ENCODE assay signal across 11 mouse cellular contexts in genomic region chr6:38967288-38967687, GRCm38 (mm10).
"Had no signal": no experiment of that assay in that cellular context is flagged by ENCODE, and none has a peak within 500 bp of the region (broad histone marks: within the 10 kb centered on the region; RNA-seq: fewer than 3 reads in every experiment).

No protein-coding gene starts in this region.

- H3K27me3 ChIP-seq: kidney, embryonic 15.5 days; lung, embryonic 15.5 days had no signal

- H3K9ac ChIP-seq: kidney, embryonic 15.5 days; lung, embryonic 15.5 days had no signal

- H3K4me1 ChIP-seq: lung, embryonic 15.5 days had no signal

- H3K4me2 ChIP-seq: kidney, embryonic 15.5 days; lung, embryonic 15.5 days had no signal

- DNase-seq: kidney, adult 18-20 months; kidney, postnatal 14 days; left cerebral cortex, postnatal 4 days; lung, postnatal 14 days; right cerebral cortex, adult 18-20 months; right cerebral cortex, postnatal 25 days; thymus, postnatal 4 days had no signal

- H3K9me3 ChIP-seq: kidney, embryonic 15.5 days; lung, embryonic 15.5 days; midbrain, embryonic 10.5 days had no signal

- H3K27ac ChIP-seq: kidney, embryonic 15.5 days; lung, embryonic 15.5 days; midbrain, embryonic 10.5 days had no signal

- H3K4me3 ChIP-seq: kidney, embryonic 15.5 days; lung, embryonic 15.5 days; midbrain, embryonic 10.5 days had no signal

- ATAC-seq: midbrain, embryonic 16.5 days had no signal

- H3K36me3 ChIP-seq: kidney, embryonic 15.5 days; lung, embryonic 15.5 days; midbrain, embryonic 10.5 days had no signal
